Mouse (Mus musculus): Measurements from ENCODE around the gene Spock1.

The Spock1 gene

DNA sequence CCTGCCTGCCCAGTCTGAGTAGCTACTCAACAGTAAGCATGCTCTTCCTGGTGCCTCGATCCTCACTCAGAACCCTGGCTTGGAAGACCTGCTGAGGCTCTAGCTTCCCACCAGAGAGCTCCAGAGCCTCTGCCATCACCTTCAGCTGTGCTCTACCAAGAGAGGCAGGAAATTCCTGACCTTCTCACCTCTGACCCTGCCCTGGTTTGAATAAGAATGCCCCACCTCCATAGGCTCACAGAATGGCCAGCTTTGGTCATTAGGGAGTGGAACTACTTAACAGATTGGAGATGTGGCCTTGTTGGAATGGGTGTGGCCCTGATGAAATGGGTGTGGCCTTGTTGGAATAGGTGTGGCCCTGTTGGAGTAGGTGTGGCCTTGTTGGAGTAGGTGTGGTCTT, 174.6 kb downstream of the Spock1 start:
- DNase-seq (ENCODE audit: low spot score in 2 of 2) = no peak

DNA sequence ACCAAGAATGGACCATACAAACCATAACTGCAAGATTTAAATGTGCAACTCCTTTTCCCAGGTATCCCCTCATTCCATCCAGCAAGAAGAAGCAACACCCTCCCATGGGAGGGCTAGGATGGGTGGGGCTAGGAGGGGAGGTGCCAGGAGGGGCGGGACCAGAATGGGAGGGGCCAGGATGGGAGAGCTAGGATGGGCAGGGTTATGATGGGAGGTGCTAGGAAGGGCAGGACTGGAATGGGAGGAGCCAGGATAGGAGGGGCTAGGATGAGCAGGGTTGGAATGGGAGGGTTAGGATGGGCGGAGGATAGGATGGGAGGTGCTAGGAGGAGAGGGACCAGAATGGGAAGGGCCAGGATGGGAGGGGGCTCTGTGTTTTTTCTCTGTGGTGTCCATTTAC, 175.9 kb downstream of the Spock1 start:
- DNase-seq (ENCODE audit: low spot score in 2 of 2) = no peak

DNA sequence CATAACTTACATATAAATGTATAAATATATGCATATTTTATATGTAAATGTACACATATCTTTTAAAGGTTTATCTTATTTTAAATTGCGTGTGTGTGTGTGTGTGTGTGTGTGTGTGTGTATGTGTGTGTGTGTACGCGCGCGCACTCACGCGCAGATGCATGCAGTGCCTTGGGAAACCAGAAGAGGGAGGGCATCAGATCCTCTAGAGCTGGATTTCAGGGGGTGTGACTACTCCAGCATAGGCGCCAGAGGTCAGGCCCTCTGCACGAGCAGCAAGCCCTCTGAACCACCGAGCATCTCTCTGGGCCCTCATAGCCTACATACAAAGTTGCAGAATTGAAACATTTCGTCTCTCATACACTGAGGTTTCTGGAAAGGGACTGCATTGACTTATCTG, 180.4 kb downstream of the Spock1 start:
- no peak for DNase-seq (ENCODE audit: low spot score in 2 of 2)

DNA sequence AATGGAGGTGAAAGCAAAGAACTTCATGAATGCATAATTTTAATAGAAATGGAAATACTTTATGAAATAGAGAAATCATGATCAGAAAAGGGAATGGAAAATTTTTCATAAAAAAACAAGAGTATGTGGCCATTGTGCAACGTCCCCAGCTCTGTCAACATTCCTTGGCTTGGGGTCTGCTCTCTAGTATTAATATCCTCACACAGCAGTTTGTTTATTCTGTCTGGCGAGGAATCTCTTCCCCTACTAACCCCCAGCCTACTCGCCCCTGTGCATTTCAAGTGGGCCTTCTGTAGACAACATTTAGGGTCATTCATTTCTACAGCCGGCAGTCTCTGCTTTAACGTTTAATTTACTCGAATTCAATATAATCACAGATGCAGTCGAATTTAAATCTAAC, 181.5 kb downstream of the Spock1 start:
- no peak for DNase-seq (ENCODE audit: low spot score in 2 of 2)

DNA sequence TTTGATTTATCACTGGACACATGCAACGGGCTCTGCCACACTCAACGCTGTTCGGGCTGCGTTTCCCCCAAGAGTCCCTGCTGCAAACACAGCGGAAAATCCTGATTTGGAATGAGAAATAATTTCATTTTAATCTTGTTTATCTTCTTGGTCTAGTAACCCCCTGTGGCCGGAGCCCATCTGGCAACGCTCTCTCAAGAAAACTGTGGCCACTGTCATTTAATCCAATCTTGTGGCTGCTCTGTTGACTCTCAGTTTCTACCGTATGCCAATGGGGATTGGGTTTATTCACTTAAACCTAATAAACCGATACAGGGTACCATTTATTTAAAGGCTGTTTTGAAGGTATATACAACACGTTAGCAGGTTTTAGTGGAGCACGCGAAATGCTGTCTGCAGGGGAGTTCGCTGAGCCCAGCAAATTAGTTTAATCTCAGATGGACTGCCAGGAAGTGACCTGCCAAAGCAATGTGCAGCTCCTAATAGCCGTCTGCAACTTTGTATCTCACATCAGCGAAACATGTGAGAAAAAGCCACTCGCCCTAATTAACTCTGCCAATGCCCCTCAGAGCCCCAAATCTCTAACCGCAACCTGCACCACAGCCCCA, 185.7 kb downstream of the Spock1 start:
- DNase-seq (ENCODE audit: low spot score in 2 of 2) = no peak

DNA sequence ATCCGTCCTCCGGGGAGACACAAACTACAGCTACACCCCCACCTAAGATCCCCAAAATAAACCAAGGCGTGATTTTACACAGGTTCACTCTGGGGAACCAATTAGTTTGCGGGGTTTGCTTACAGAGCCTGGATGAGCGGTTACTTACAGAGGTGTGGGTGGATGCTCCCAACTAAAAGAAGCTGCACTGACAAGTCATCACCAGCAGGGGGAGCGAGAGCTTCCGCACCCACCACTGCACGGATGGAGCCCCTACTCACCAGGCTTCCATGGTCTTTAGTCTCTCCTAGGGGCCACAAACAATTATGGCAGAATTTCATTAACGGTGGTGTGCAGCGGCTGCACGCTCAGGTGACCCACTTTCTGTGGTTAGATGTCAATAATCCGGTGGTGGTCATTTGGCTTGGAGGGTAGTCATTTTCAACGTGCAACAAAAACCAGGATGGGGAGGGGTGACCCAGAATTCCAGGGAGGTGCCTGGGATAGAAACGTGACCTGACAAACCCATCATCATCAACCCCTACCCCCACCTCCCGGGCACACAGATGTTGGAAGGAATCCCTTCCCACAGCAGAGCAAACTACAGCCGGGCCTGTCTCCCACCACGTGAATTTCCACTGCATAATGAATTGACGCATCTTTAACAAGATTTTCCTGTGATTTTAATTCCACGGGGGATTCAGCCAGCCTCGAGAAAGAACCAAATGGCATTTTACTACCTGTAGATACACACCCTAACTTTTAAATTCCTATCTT, 186.4 kb downstream of the Spock1 start:
- DNase-seq (ENCODE audit: low spot score in 2 of 2) = peak; percentile 11 to 38

DNA sequence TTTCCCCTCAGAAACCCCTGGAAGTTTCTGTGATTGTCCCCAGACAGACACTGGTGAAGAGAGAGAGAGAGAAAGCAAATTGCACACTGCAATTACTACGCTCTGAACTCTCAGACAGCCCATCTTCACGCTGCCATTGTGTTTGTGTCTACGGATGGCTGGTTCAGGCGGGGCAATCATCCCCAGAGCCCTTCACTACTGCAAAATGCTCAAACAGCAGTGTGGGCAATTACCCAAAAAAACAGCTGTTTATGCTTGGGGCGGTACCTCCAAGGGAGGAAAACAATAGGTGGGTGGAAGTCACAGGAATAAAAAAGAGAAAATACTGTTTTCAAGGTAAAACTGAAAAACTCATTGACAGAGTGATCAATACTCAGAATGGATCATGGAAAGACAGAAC, 190.0 kb downstream of the Spock1 start:
- DNase-seq (ENCODE audit: low spot score in 2 of 2) = no peak

DNA sequence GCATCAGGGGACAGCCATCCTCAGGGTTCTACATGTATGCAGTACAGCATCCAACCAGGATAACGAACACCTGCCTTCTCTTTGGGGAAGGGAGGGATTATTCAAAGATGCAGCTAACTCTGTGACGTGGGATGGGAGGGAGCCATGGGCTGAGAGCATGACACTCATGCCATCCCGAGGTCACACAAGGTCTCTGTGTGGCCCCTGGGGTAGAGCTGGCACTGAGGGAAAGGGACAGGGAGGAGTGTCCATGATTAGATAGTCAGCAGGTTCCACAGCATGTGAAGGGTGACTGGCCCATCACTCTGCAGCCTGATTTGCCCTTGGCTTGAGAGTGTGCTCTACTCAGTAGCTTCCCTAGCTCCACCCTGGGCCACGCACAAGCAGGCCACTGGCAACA, 195.2 kb downstream of the Spock1 start:
- no peak for DNase-seq (ENCODE audit: low spot score in 2 of 2)

DNA sequence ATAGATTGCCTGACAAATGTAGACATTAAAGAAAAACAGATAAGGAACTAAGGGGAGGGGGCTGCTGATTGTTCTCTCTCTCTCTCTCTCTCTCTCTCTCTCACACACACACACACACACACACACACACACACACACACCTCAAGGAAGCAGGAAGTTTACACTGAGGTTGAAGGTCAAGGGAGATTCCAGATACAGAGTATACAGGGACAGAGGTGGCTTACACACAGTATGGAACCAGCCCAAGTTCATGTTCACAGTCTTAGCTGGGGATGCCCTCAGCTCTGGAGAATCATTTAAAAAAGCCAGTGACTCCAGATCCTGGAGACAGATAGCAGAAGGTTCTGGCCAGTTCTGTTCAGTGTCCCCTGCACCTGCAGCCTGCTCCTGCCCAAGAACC, 199.7 kb downstream of the Spock1 start:
- no peak for DNase-seq (ENCODE audit: low spot score in 2 of 2)

DNA sequence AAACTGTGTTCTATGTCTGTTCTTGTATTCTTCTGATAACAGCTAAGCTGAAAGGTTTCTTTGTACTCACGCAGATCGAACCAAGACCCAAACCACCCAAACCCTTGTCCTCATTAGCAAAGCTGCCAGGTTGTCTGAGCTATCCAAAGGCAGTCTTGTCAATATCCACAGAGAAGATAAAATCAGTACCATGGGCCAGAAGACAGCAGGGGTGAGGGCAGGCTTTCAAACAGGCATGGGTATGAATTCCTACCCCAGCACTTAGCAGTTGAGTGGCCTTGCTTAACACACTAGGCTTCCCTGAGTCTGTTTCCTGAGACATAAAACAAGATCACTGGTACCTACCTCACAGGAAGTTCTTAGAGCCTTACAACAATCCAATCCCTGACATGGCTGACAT, 205.2 kb downstream of the Spock1 start:
- DNase-seq (ENCODE audit: low spot score in 2 of 2) = no peak

DNA sequence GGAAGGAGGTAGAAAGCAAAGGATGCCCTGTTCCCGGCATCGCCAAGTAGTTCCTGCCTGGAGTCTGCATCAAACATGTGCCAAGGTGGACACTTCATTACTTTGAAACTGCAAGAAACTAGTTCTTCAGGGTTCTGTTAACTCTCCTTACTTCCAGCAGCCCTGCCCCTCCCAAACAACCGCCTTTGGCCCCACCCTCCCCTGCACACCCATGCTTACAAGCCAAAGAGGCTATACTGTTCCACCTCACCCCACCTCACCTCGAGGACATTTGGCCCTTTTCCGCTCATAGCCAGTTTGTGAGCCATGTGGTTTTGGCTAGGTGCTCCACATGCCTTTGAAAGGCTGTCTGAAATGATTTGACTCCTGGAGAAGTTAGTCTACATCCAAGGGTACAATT, 211.4 kb downstream of the Spock1 start:
- DNase-seq (ENCODE audit: low spot score in 2 of 2) = no peak

DNA sequence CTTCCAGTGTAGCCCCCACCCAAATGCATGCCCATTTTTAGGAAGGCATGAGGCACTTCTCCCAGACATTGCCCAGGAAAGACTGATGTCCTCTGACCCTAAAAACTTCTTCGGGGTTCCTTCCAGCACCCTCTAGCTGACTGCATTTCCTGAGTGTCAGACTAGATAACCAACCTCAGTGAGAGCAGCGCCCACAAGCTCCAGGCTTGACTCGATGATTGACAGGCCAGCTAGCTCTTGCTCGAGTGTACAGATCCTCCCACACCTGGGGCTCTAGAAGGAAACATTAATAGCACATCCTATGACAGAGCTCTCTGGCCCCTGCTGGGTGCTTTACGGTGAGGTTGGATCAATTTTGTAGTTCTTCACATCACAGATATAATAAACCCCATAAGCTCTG, 219.2 kb downstream of the Spock1 start:
- DNase-seq (ENCODE audit: low spot score in 2 of 2) = no peak

DNA sequence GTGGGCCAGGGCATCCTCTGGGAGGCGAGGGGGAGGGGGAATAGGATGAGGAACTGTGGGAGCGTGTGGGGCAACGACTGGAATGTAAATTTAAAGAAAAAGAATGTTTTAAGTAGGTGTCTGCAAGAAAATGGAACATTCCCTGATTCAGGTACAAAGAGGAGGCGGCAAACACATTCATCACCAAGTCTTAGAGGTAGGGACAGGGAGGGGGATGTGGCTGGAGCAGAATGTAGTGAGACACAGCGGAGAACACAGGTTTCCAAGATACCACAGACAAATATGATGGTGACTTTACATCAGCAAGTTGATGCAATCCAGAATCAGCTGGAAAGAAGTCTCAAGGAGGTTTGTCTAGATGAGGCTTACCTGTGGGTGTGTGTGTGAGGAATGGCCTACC, 221.7 kb downstream of the Spock1 start:
- DNase-seq (ENCODE audit: low spot score in 2 of 2) = no peak

DNA sequence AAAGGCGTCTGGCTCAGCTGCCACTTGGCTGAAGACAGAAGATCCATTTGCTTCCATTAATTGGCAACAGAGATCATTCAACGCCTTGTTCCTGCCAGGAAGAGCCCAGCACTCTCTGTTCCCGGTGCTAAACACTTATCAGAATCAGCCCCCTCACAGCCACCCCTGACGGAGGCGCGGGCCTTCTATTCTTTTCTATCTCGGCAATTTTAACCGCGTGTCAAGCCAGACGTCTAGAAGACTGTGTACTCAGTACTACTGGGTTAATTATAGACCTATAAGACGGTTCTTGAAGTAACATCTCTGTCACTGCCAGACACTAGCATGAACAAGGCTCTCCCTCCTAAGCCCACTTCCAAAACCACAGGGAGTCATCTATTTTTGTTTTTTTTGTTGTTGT, 222.9 kb downstream of the Spock1 start:
- peak in 1 of 2 experiments; percentile 16 for DNase-seq (ENCODE audit: low spot score in 2 of 2)

DNA sequence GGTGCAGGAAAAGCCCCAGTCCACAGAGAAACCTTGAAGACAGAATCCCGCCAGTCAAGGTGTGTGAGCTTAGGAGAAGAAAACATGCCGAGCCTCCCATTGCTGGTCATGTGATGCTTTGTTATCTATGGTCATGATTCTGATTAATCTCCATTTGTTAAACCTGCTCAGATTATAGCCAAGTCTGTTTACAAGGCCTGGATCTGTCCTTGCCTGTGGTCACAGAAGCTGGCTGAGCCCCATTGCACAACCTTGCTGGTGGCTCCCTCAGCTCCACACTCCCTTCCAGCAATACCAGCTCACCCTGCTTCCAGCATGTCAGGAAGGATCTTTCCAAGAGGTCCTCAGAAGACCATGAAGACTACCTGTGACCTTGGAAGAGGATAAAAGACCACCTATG, 228.5 kb downstream of the Spock1 start:
- no peak for DNase-seq (ENCODE audit: low spot score in 2 of 2)

DNA sequence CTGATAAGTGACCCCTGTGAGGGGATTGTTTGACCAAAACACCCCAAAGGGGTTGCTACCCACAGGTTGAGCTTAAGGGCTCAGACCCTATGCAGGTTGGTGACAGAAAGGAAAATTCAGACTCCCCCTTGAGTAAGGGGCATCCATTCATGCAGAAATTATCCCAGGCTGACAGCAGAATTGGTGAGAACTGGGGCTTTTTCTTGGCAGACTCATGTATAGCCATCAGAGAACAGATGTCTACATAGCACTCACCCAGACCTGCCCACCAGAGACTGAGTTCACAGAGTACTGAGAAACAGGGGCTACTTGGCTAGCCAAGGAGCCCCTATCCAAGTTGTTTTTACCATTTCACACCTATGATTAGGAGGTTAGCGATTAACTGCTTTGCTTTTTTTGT, 231.3 kb downstream of the Spock1 start:
- no peak for DNase-seq (ENCODE audit: low spot score in 2 of 2)

DNA sequence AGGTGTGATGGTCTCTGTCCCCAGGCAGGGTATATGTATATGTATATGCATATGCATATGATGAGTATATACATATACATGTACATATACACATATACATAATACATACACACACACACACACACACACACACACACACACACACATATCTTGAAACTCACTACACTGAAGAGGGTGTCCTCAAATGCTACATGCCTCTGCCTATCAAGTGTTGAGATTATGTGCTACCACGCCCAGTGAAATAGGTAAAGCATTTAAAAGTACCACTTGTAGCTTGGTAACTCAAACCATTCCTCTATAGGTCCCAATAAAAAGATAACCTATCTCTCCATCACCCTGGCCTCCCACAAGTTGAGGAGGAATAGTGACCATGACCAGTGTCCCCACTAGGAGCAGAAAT, 234.7 kb downstream of the Spock1 start:
- no peak for DNase-seq (ENCODE audit: low spot score in 2 of 2)

DNA sequence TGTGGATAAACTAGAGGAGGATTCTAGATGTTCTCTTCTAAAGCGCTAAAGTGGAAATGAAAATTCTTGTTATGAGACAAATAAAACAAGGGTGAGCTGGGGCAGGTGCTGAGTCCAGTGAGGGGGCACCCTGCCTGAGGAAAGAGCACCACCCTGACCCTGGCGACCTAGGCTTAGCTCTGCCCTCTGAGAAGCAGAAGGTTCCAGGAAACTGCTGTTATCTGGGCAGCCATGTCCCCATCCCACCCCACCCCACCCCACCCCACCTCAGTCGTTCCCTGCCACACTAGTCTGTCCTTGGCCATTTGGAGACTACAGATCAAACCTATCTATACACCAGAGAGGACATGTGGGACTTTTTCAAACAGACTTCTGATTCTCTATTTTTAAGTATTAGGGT, 235.4 kb downstream of the Spock1 start:
- no peak for DNase-seq (ENCODE audit: low spot score in 2 of 2)

DNA sequence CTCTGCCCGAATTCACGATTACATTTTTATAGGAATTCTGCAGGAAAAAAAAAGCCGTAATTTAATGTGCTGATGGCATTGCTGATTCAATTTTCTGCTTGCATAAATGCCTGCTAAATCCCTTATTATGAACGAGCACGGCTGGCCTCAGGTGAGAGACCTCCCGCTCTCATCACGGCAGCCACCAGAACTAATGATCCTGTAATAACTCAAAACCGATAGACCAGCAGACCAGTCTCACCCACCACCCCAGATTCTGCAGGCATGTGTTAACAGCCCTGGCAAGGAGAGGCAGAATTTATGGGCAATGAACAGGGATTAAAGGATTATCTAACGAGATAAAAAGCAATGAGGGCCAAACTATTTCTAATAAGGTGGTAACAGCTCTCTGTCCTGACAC, 236.2 kb downstream of the Spock1 start:
- no peak for DNase-seq (ENCODE audit: low spot score in 2 of 2)

DNA sequence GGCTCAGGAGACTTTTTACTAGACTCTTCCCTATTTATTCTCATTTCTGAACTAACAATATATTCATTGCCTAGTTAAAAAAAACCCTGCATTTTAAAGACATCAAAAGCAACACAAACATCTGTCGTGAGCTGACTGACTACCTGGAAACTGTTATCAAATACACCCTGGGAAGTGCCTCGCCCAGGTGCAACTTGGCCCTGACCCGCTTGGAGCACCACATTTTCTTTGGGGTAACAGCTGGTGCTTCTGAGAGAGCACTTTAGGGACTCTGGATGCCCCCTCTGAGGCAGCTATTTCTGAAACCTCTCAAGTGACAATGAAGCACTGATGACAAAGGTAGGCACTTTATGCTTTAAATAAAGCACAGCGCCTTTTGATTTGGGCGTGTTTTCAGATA, 236.8 kb downstream of the Spock1 start:
- no peak for DNase-seq (ENCODE audit: low spot score in 2 of 2)

DNA sequence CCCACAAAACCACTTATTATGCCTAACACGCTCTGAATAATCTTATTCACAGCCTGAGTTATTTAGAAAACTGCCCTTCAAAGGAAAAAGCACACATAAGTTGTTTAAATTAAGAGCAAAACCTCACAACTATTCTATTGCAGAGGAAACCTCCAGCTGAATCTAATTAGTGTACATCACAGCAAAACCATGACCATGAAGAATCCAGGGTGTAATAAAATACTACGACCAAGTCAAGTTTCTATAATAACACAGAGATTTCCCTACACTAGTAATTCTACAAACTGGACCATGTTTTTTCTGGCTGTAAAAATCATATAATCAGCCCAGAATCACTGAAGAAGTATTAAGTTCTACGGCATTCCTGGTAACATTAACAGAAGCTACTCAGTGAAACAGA, 240.5 kb downstream of the Spock1 start:
- DNase-seq (ENCODE audit: low spot score in 2 of 2) = no peak

DNA sequence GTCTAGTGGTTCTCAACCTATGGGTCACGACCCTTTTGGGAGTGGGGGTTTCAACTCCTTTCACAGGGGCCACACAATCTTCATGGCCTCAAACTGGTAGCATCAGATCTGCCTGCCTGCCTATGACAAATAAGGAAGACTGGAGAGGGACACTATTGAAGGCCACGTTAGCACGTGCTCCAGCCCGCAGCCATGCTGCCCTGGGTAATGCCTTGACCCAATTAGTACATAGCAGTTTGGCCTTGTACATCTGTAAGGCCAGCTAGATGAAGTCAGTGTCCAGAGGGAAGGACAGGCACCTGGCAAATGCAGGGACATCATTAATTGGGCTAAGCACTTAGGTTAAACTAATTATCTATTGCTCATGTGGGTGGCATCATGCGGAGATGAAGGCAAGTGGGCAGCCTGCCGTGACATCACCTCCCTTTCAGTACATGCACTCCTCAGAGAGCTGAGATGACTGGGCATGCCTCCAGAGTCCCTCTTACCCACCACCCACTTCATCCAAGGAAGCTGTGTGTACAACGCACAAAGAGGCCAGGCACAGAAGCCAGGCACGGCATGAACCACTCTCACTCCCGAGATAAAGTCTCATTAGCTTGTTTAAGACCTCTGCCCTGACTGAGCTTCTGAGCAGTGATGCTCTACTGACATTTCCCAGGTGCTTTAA, 241.8 kb downstream of the Spock1 start:
- DNase-seq (ENCODE audit: low spot score in 2 of 2) = no peak

DNA sequence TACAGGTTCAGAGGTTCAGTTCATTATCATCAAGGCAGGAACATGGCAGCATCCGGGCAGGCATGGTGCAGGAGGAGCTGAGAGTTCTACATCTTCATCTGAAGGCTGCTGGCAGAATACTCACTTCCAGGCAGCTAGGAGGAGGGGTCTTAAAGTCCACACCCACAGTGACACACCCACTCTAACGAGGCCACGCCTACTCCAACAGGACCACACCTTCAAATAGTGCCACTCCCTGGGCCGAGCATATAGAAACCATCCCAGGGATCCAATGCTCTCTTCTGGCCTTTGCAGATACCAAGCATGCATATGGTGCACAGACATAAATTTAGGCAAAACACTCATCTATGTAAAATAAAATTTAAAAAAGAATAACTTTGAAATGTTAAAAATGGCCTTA, 245.6 kb downstream of the Spock1 start:
- DNase-seq (ENCODE audit: low spot score in 2 of 2) = no peak

Data from frontal cortex, postnatal 14 days (tissue).